Mouse (Mus musculus): ENCODE measurements around the gene Rgs5. TPM values are rescaled to one million over a fixed set of nuclear protein-coding genes. Genes with fewer than 3 reads are reported as not detected.

Rgs5 gene
- total RNA-seq (2021), result 10 to 100 TPM; 34.0 to 36.6 TPM
- long read RNA-seq, experiment 1, full-length matches to known transcripts, result 84 of 89 reads
- long read RNA-seq, experiment 1, partial matches to known transcripts, result 3 of 89 reads
- long read RNA-seq, experiment 1, other reads (novel, unspliced or antisense), result 2 of 89 reads
- long read RNA-seq, experiment 2, full-length matches to known transcripts, result 29 of 31 reads
- long read RNA-seq, experiment 2, partial matches to known transcripts, result 1 of 31 reads
- long read RNA-seq, experiment 2, other reads (novel, unspliced or antisense), result 1 of 31 reads

- peak; percentile 15 to 27 for DNase-seq (ENCODE audit: low spot score in 2 of 2)
Measured at GRCm38 (mm10) chr1:169655256-169655655, at the start of gene Rgs5. Rgs5 (plus strand) TSS chr1:169655501.

DNA sequence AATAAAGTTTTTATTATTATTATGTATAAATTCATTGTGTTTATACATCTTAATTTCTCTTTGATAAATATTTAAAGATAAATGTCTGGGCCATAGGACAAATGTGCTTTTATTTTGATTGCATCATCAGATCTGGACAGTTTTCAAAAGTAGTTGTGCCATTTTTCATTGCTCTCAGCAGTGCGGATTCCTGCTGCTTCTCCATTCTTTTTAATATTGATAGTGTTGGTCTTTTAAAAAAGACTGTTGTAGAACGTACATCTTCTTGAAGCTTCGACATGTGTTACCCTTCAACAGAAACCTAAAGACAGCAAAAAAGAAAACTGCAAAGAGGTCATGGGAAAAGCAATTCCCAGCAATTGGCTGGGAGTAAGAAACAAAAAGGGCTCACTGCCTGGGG lies 49.1 kb upstream of the Rgs5 start:
- DNase-seq (ENCODE audit: low spot score in 2 of 2), result no peak

- no peak for DNase-seq (ENCODE audit: low spot score in 2 of 2)
Measured at GRCm38 (mm10) chr1:169629738-169630137, 25.6 kb upstream of the Rgs5 start.

DNA sequence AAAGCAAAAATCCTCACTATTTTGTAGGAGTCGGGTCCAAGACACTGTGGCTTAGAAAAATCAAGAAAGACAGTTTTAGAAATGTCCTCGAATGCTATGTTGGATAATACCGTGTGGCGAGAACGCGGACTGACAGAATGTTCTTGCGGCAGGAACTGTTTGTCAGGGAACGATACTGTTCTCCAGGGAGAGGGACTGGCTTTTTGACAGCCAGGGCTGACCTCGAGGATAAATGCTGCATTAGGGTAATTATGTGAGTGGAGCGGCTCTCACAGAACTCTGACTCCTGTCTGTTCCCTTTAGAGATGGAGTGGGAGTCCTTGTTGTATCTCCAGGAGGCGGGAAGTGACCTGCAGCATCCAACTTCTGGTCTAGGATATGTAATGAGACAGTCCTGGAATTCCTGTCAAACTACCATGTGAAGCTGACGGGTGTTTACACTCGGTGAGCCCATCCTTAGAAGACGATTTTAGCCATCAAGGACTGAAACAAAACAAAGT lies 18.0 kb upstream of the Rgs5 start:
- no peak for DNase-seq (ENCODE audit: low spot score in 2 of 2)

DNA sequence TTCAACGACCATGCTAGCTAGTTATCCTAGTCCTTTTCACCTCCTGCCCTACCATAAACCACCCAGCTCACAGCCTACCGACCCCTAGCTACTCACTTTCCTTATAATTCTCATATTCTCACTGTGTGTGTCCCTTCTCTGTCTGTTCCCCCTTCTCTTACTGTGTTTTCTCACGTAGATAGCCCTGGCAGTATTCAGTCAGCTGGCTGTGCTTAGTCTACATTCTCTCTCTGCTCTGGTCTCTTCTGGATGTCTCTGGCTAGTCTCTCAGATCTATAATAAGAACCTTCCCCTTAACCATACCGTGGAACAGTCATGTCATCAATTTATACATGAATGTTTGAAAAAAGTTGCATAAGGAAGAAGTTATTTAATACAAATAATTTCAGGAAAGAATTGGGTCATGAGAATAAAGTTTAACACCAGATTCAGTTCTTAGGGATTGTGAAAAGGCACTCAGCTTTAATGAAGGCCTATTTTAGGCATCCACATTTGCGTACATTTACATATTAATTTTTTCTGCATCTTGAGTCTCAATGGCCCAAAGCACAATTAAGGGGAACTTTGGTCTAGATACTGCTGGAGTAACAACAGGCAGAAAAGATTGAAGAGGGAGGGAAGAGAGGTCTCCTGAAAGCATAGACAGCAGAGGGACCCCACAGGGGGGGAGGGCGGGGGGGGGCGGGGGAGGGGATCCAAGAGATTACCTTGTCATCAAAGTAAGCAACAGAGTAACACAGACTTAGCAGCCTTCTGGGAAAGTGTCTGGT lies 10.2 kb upstream of the Rgs5 start:
- no peak for DNase-seq (ENCODE audit: low spot score in 2 of 2)

GRCm38 (mm10) chr1:169659479-169659878 lies 4.2 kb downstream of the Rgs5 start:
- DNase-seq (ENCODE audit: low spot score in 2 of 2), result no peak

DNA sequence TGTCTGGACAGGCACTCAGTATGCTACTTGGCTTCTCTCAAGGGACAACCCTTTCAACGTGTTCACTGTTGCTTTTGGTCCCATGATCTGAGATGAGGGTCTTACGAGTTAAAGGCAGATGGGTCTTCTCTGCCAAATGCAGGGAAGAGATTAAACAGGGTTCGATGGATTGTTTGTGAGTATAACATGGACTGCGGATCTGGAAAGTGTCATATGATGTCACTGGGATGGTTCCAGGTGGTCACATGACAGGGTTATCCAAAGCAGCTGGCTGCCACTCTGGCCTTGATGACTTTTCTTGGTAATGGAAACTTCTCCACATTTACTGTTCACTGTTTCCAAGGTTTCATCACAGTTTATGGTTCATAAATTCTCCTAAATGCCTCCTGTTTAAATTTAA lies 12.0 kb downstream of the Rgs5 start:
- DNase-seq (ENCODE audit: low spot score in 2 of 2), result no peak

GRCm38 (mm10) chr1:169670705-169671104 lies 15.4 kb downstream of the Rgs5 start:
- peak; percentile 18 to 43 for DNase-seq (ENCODE audit: low spot score in 2 of 2)

- DNase-seq (ENCODE audit: low spot score in 2 of 2), result no peak
Measured at GRCm38 (mm10) chr1:169671801-169672200, 16.5 kb downstream of the Rgs5 start.

GRCm38 (mm10) chr1:169672272-169672671 lies 17.0 kb downstream of the Rgs5 start:
- no peak for DNase-seq (ENCODE audit: low spot score in 2 of 2)

DNA sequence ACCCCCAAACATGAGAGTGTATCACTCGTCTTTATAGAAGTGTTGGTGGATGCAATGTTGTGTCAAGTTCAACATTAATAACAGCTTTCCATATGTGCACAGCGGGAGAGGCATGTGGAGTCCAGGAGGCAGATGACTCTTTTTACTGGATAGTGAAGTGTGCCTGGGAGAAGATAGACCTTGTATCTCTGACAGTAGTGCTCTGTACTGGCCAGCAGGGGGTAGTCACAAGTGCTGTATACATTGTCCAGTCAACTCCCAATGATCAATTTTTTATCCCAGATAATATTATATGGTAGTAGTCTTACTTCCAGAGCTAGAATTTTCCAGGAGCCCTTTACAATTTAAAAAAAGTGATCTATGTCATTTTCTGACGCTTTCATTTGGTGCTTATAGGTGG lies 18.8 kb downstream of the Rgs5 start:
- peak; percentile 18 to 19 for DNase-seq (ENCODE audit: low spot score in 2 of 2)

DNA sequence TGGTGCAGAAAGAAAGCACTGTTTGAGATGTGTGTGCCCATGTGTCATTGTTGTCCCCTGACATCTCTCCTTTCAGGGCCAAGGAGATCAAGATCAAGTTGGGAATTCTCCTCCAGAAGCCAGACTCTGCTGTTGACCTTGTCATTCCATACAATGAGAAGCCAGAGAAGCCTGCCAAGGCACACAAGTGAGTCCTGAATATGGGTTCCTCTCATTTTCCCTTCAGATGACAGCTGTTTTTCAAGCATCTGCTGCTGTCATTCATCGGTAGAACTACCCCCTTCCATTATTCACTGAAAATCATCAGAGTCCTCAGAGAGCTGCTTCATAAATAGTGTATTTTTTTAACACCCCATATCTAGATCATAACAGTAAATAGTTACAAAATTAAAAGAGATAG lies 21.4 kb downstream of the Rgs5 start:
- DNase-seq (ENCODE audit: low spot score in 2 of 2), result no peak

DNA sequence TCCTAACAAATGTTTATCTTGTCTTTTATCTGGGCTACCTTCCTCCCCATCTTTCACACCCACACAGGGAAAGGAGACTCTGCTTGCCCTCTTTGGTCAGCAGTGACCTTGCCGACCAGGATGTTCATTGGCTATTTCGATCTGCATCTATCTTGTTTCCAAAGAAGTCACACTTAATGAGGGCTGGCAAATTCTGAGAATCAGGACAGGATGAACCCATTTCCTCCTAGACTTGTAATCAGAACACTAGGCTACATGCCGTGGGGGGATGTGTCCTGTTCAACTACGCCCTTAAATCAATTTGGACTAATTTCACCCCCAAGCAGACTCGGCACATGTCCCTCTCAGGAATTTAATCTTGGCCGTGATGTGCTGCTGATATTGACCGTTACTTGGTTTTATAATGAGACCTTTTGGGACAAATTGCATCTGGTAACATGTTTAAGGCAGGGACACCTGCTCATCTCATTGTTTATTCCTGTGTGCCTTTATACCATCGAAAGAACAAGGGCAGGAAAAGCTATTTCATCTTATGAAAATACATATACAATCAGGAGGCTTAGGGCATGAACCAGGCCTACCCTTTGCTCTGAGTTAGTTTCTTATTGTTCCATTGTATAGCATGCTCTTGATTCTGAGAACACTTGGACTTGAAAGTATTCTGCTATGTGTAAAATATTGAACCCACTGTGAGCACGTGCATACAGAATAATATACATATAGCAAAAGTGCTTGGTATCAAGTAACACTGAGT lies 25.3 kb downstream of the Rgs5 start:
- DNase-seq (ENCODE audit: low spot score in 2 of 2), result no peak

GRCm38 (mm10) chr1:169682775-169683497 lies 27.6 kb downstream of the Rgs5 start:
- no peak for DNase-seq (ENCODE audit: low spot score in 2 of 2)

DNA sequence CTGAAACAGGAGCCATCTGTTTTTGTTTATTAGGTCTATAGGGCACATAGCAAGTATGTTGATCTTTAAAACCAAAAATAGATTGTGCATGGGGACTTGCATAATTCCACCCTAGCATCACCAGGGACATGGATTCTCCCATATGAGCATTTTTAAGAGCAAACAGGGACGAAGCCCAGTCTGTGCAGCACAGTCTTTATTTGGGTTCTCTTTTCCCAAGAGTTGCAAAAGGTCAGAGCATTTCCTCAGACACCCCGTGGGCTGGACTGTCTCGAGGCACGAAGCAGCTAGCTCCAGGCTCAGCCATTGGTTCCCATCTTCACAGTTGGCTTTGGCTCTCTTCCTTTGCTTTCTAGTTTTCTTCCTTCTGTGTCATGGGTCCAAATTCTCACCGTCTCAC lies 30.0 kb downstream of the Rgs5 start:
- DNase-seq (ENCODE audit: low spot score in 2 of 2), result no peak

GRCm38 (mm10) chr1:169693040-169693439 lies 37.7 kb downstream of the Rgs5 start:
- no peak for DNase-seq (ENCODE audit: low spot score in 2 of 2)

DNA sequence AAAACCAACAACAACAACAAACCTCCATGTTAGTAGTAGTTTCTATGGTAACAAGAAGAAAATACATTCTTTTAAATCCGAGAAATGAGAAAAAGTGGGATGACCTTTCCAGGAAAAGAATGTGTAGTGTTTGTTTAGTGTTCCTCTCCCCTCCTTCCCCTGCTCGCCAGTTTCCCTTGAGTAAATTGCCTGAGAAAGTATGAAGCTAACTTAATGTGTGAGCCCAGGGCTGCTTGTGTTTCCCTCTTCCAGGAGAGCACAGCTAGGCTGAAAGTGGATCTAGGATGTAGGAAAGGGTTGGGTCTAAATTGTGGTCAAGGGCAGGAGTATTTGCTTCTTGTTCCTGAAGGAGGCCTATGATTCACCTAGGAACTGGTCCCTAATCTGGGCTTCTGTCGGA lies 38.2 kb downstream of the Rgs5 start:
- no peak for DNase-seq (ENCODE audit: low spot score in 2 of 2)

DNA sequence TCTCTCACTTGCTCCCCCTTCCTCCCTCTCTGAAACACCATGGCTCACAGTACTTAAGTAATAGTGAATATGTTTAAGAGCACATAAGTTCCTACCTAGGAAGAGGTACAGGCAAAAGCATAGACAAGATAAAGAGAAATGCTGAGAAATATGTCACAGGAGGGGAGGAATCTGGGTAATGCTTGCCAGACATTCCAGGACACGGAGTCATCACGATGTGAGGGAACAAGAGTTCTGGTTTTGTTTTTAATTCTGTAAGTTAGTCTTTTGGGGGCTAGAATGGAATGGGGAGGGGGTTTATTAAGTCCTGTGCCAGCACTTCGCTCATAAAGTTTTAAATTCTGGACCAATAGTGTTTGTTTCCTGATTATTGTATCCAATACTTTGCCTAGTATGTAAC lies 40.1 kb downstream of the Rgs5 start:
- no peak for DNase-seq (ENCODE audit: low spot score in 2 of 2)

GRCm38 (mm10) chr1:169697236-169697635 lies 41.9 kb downstream of the Rgs5 start:
- no peak for DNase-seq (ENCODE audit: low spot score in 2 of 2)

DNA sequence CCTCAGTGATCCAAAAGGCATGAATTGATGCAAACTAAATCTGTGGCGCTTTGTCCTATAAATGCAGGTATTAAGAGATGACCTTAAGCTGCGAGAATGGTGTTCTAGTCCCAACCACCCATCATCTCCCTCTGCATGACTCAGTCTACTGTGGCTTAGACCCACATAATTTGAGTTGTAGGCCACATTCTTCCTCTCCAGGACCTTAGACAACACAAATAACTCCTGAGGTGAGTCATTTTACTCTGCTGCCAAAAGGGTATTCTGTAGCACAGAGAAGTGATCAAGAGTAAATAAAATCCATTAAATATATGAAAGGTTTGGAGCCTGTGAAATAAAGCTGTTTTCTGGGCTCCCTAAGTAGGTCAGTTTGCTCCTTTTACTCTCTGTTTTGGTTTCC lies 43.9 kb downstream of the Rgs5 start:
- no peak for DNase-seq (ENCODE audit: low spot score in 2 of 2)

GRCm38 (mm10) chr1:169704395-169705087 lies 49.2 kb downstream of the Rgs5 start:
- DNase-seq (ENCODE audit: low spot score in 2 of 2), result no peak
